Mouse (Mus musculus) testis, adult 2 months (tissue): Measurements from ENCODE around the gene Uggt1.

Experiments used
- CTCF ChIP-seq: fragments of 200-500 bp; IDR thresholded peaks from 2 replicates; pipeline ENCODE4 v1.5.1; 2012; ENCODE audit warnings: low read depth, mild to moderate bottlenecking, inconsistent platforms, low read length, moderate library complexity; ENCODE audit not compliant: control insufficient read depth, insufficient read depth, insufficient replicate concordance
- POLR2A ChIP-seq: fragments of 200-500 bp; IDR thresholded peaks from 2 replicates; pipeline ENCODE4 v1.6.1; 2012; ENCODE audit warnings: low read depth, mild to moderate bottlenecking, inconsistent platforms, low read length, moderate library complexity; ENCODE audit not compliant: control insufficient read depth

DNA sequence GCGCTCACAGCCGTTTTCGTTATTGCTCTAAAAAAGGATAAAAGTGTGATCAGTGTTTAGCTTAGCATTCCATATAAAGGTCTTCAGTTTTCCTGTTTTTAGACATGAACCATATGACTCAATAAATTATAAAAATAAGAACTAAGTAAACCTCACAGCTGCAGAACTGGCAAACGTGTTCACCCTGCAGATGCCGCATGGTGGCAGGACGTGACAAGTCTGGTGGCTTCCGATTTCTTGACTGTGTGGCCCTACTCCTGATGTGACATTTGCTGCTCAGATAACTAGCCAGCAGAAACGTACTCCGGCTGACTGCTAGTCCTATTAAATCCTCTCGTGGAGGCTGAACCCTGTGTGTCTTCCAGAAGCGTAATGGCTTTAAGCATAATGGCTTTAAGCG lies 42.8 kb downstream of the Uggt1 start:
- TF ChIP-seq CTCF (no peak), POLR2A (no peak)
